Mouse (Mus musculus): ENCODE results near the gene Gzmf. TPM values are rescaled to one million over a fixed set of nuclear protein-coding genes. Genes with fewer than 3 reads are reported as not detected.
"Not testable (repeated sequence)": the region's sequence is repeated elsewhere in the genome, so short reads cannot be mapped to it uniquely, and the experiment has no call there.

The Gzmf gene
- polyA plus RNA-seq (2015; fragmentation: Nextera tagmentation; extraction: Ambion mirVana) = not detected in 2 replicates

DNA sequence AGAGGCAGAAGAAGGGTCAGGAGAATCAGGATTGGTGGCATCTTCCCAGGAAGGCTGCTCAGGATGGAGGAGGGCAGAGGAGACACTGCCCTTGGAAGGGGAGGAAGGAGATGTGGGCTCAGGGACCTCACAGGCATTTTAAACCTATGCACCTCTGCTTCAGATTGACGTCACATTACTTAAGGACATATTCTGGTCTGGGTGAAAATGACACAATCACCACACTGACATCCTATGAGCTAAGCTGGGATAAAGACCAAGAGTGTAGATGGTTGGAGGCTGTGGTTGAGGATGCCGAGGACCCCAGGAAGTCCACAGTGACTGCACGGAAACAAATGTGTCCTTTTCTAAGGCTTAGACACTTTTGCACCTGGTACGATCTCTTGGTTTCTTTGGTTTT lies at the start of gene Gzmf:
TSS of gene Gzmf (minus strand) at position 101 of the 400 bp plus-strand sequence.
- no peak for ATAC-seq (ENCODE audit: low FRiP score)
- Histone ChIP-seq H3K4me1 (replicated peaks) (no peaks in the 10 kb centered on the region), H3K4me3 (no peak within 1 kb of the TSS)

DNA sequence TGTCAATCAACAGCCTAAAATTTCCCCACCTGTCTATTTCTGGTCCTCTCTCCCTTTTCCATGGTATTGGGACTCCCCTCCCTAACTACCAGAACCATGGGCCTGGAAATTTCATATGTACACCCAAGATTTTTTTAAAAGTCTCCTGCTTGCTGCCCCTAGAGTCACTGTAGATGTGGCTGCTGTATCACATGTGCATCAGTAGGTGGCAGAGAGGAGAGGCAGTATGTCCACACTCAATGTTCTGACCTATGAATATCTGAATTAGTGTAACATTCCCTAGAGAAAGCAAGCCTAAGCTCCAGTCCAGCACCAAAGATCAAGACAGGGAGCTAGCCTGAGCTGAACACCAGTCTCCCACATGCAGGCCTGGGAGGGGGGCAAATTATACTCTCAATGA lies 29.2 kb upstream of the Gzmf start:
- no peaks in the 10 kb centered on the region for H3K36me3 ChIP-seq
- ATAC-seq (ENCODE audit: low FRiP score) = no peak
- no peaks in the 10 kb centered on the region for H3K27me3 ChIP-seq

More for the DNA sequence above, at the start of gene Gzmf:
- WGBS = 87% methylated on average over 4 of the region's 4 CpGs
- no peak within 1 kb of the TSS for H3K4me2 ChIP-seq
- H3K9ac ChIP-seq = no peak within 1 kb of the TSS
- no peaks in the 10 kb centered on the region for H3K36me3 ChIP-seq
- no peak within 1 kb of the TSS for H3K27ac ChIP-seq
- H3K9me3 ChIP-seq = no peaks in the 10 kb centered on the region
- no peaks in the 10 kb centered on the region for H3K27me3 ChIP-seq

DNA sequence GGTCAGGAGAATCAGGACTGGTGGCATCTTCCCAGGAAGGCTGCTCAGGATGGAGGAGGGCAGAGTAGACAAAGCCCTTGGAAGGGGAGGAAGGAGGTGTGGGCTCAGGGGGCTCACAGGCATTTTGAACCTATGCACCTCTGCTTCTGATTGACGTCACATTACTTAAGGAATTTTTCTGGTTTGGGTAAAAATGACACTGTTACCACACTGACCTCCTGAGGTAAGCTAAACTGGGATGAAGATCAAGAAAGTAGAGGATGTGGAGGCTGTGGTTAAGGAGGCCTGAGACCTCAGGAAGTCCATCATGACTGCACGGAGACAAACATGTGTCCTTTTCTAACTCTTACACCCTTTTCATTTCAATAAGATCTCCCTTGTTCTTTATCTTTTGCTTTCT lies 23.3 kb upstream of the Gzmf start, which contains the start of gene Gzmc:
TSS of gene Gzmc (minus strand) at position 101 of the 400 bp plus-strand sequence.
- 91% methylated on average over 2 of the region's 2 CpGs for WGBS
- Histone ChIP-seq H3K9me3 (no peaks in the 10 kb centered on the region), H3K27me3 (no peaks in the 10 kb centered on the region), H3K36me3 (no peaks in the 10 kb centered on the region), H3K27ac (no peak within 1 kb of the TSS), H3K4me3 (no peak within 1 kb of the TSS), H3K9ac (no peak within 1 kb of the TSS), H3K4me1 (replicated peaks) (no peaks in the 10 kb centered on the region), H3K4me2 (no peak within 1 kb of the TSS)
- ATAC-seq (ENCODE audit: low FRiP score) = no peak

More for the DNA sequence above, 29.2 kb upstream of the Gzmf start:
- Histone ChIP-seq H3K27ac (no peak overlapping the region), H3K4me1 (replicated peaks) (no peaks in the 10 kb centered on the region), H3K9ac (no peak overlapping the region), H3K4me2 (no peak overlapping the region), H3K9me3 (no peaks in the 10 kb centered on the region), H3K4me3 (no peak overlapping the region)

DNA sequence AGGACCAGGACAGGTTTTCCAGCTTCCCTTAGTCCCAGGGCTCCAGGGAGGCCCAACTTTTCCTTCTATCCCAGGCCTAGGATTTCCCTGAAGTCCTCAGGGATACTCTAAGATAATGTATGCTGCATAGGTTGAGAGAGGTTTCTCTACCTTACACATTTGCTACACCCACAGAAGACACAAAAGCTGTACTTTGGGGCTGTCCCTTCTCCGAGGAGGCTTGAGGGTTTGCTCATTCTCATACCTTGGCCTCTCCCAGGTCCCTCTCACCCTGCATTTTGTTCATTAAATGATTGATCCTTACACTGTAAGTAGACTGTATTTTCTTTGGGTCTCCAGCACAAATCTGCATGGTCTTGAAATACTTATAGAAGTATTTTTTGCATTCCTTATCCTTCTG lies 5.6 kb downstream of the Gzmf start:
- Histone ChIP-seq H3K4me1 (replicated peaks) (no peaks in the 10 kb centered on the region), H3K4me3 (no peak overlapping the region), H3K9me3 (no peaks in the 10 kb centered on the region), H3K27me3 (no peaks in the 10 kb centered on the region), H3K4me2 (no peak overlapping the region), H3K9ac (no peak overlapping the region), H3K36me3 (no peaks in the 10 kb centered on the region), H3K27ac (no peak overlapping the region)
- ATAC-seq (ENCODE audit: low FRiP score) = no peak
- WGBS = 77% methylated on average over 1 of the region's 1 CpGs

DNA sequence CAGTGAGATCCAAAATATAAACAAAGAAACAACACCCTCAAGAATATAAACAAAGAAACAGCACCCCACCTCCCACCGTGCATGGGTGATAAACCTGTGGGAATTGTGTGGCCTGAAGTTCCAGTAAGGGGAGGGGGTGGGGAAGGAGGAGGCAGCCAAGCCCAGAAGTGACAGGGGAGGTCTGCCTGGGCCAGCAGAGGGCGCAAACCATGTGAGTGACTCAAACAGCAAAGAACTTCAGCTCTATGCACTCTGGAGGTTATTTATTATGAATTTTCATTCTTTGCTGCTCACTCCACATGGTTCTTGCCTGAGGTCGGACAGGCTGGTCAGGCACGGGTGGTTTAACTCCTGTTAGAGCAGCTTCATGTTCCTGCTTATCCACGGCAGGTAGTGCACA lies 6.2 kb downstream of the Gzmf start:
- H3K4me3 ChIP-seq; H3K27ac ChIP-seq; H3K27me3 ChIP-seq; H3K9ac ChIP-seq; H3K4me2 ChIP-seq; ATAC-seq (ENCODE audit: low FRiP score); H3K4me1 ChIP-seq (replicated peaks); H3K36me3 ChIP-seq; H3K9me3 ChIP-seq: not testable (repeated sequence)
- 45% methylated on average over 5 of the region's 5 CpGs for WGBS

DNA sequence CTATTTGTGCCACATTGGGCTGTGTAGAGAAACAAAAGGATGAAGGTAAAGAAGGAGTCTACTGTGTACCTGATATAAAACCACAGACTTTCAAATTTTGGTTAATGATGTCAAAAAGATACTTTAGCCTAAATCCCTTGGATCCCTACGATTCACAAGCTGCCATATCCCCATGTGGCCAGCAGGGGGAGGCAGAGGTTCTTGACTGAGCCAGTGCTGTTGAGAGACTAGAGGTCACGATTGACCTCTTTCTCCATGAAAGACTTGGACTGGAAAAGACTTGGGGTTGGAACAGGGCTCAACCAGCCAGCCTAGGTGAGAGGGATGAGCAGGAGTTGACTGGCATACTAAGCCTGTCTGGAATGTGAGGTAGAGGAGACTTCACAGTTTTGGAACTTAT lies 7.2 kb downstream of the Gzmf start:
- H3K4me2 ChIP-seq = no peak overlapping the region
- H3K4me3 ChIP-seq = no peak overlapping the region
- no peaks in the 10 kb centered on the region for H3K9me3 ChIP-seq
- no peak for ATAC-seq (ENCODE audit: low FRiP score)
- H3K36me3 ChIP-seq = no peaks in the 10 kb centered on the region
- no peak overlapping the region for H3K9ac ChIP-seq
- WGBS = 14% methylated on average over 2 of the region's 2 CpGs
- H3K27ac ChIP-seq = no peak overlapping the region
- H3K27me3 ChIP-seq = no peaks in the 10 kb centered on the region
- H3K4me1 ChIP-seq (replicated peaks) = no peaks in the 10 kb centered on the region

DNA sequence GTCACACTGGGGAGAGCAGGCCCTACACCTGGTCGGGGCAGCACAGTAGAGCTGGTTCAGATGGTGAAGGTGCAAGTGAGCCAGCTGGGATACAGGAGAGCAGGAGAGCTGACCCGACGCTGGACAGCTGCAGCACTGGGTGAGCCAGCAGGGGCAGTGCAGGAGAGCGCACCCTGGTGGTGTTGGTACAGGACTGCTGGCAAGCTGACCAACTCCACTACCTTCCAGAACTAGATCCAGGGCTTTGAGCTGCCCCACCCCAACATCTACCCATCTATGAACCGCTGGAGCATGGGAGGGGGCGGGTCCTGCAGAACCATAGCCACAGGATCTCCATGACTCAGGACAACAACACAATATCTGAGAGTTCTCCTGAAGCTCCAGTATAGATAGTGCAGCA lies 24.3 kb downstream of the Gzmf start:
- no peaks in the 10 kb centered on the region for H3K36me3 ChIP-seq
- WGBS = 69% methylated on average over 6 of the region's 6 CpGs
- H3K27ac ChIP-seq = no peak overlapping the region
- H3K4me1 ChIP-seq (replicated peaks) = no peaks in the 10 kb centered on the region
- no peaks in the 10 kb centered on the region for H3K9me3 ChIP-seq
- no peak overlapping the region for H3K4me3 ChIP-seq
- no peaks in the 10 kb centered on the region for H3K27me3 ChIP-seq
- no peak overlapping the region for H3K9ac ChIP-seq
- no peak for ATAC-seq (ENCODE audit: low FRiP score)
- H3K4me2 ChIP-seq = no peak overlapping the region

DNA sequence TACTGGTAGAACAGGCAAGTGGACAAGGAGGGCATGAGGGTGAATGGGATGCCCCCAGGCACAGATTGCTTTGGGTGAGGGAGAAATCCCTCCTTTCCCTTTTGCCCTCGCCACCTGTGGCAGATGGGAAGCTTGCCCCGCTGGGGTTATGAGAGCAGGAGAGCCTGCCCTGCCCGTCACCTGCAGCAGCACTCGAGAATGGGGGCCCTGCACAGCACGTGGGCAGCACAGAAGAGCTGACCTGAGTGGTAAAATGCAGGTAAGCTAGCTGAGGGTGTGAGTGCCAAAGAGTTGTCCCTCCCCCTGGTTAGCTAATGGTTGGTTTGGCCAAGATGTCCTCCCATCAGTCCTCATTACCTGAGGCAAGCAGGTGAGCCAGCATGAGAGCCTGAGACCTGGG lies 24.7 kb downstream of the Gzmf start:
- 75% methylated on average over 5 of the region's 5 CpGs for WGBS
- Histone ChIP-seq H3K27ac (no peak overlapping the region), H3K27me3 (no peaks in the 10 kb centered on the region), H3K9ac (no peak overlapping the region), H3K4me1 (replicated peaks) (no peaks in the 10 kb centered on the region), H3K36me3 (no peaks in the 10 kb centered on the region), H3K4me2 (no peak overlapping the region), H3K4me3 (no peak overlapping the region), H3K9me3 (no peaks in the 10 kb centered on the region)
- ATAC-seq (ENCODE audit: low FRiP score) = no peak

DNA sequence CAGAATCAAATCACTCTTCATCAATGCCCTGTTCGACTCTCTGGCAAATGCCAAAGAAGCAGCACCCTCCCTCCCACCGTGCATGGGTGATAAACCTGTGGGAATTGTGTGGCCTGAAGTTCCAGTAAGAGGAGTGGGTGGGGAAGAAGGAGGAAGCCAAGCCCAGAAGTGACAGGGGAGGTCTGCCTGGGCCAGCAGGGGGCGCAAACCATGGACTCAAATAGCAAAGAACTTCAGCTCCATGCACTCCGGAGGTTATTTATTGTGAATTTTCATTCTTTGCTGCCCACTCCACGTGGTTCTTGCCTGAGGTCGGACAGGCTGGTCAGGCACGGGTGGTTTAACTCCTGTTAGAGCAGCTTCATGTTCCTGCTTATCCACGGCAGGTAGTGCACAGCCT lies 33.6 kb downstream of the Gzmf start:
- not testable (repeated sequence) for ATAC-seq (ENCODE audit: low FRiP score); H3K27me3 ChIP-seq
- 25% methylated on average over 8 of the region's 8 CpGs for WGBS

DNA sequence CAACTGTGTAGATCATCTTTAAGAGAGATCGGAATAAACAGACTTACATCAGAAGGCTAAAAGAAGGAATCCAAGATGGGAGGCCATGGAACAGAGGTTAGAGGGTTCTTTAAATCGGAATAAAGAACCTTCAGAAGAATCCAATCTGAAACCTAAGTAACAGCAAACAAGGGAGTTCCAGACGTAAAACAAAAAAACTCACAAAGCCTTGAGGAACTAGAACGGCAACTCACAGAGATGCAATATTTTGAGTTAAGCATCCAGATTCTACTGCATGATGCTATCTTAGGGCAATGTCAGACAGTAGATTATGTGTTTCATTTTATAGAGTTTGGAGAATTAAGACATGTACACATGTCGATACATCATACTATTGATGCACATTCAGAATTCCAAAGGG lies 36.7 kb downstream of the Gzmf start, which contains the start of gene Gzmn:
TSS of gene Gzmn (minus strand) at position 101 of the 400 bp plus-strand sequence.
- Histone ChIP-seq H3K9ac (no peak within 1 kb of the TSS), H3K4me1 (replicated peaks) (no peaks in the 10 kb centered on the region), H3K27me3 (no peaks in the 10 kb centered on the region), H3K4me2 (no peak within 1 kb of the TSS), H3K4me3 (no peak within 1 kb of the TSS), H3K9me3 (no peaks in the 10 kb centered on the region), H3K27ac (no peak within 1 kb of the TSS), H3K36me3 (no peaks in the 10 kb centered on the region)
- no peak for ATAC-seq (ENCODE audit: low FRiP score)
- 91% methylated on average over 5 of the region's 5 CpGs for WGBS

More for the DNA sequence above, 33.6 kb downstream of the Gzmf start:
- not testable (repeated sequence) for H3K4me1 ChIP-seq (replicated peaks); H3K9me3 ChIP-seq; H3K36me3 ChIP-seq; H3K4me2 ChIP-seq; H3K9ac ChIP-seq; H3K27ac ChIP-seq; H3K4me3 ChIP-seq

DNA sequence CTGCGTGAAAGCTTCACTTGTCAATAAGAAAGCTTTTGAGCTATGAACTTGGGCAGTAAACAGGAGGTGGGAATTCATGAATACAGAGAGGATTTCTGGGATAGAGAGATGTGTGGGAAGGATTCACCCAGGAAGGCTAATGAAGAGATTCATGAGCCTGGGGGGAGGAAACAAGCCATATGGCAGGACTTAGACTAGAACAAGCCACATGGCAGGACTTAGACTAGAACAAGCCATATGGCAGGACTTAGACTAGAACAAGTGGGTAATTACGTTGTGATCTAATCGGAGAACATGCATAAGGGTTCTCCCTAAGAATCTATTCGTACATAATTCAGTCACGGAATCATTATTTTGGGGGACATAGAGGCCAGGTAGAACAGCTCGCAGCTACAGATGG lies 37.8 kb downstream of the Gzmf start:
- no peak for ATAC-seq (ENCODE audit: low FRiP score)
- Histone ChIP-seq H3K4me2 (no peak overlapping the region), H3K27me3 (no peaks in the 10 kb centered on the region), H3K4me3 (no peak overlapping the region), H3K27ac (no peak overlapping the region), H3K36me3 (no peaks in the 10 kb centered on the region), H3K4me1 (replicated peaks) (no peaks in the 10 kb centered on the region), H3K9me3 (no peaks in the 10 kb centered on the region), H3K9ac (no peak overlapping the region)
- WGBS = 96% methylated on average over 6 of the region's 6 CpGs

DNA sequence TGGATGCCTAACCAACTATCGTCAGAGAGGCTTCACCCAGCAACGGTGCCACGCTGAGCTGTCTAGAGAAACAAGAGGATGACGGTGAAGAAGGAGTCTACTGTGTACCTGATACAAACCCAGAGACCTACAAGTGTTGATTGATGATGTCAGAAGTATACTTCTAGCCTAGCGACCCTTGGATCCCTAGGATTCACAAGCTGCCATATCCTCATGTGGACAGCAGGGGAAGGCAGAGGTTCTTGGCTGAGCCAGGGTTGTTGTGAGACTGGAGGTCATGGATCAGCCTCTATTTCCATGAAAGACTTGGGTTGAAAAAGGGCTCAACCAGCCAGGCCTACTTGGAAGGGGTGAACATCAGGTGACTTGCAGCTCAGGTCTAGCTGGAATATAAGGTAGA lies 38.5 kb downstream of the Gzmf start:
- no peak overlapping the region for H3K9ac ChIP-seq
- no peaks in the 10 kb centered on the region for H3K27me3 ChIP-seq
- H3K9me3 ChIP-seq = no peaks in the 10 kb centered on the region
- no peak overlapping the region for H3K4me3 ChIP-seq
- no peak for ATAC-seq (ENCODE audit: low FRiP score)
- no peaks in the 10 kb centered on the region for H3K36me3 ChIP-seq
- H3K27ac ChIP-seq = no peak overlapping the region
- WGBS = 90% methylated on average over 5 of the region's 5 CpGs
- no peaks in the 10 kb centered on the region for H3K4me1 ChIP-seq (replicated peaks)
- no peak overlapping the region for H3K4me2 ChIP-seq

DNA sequence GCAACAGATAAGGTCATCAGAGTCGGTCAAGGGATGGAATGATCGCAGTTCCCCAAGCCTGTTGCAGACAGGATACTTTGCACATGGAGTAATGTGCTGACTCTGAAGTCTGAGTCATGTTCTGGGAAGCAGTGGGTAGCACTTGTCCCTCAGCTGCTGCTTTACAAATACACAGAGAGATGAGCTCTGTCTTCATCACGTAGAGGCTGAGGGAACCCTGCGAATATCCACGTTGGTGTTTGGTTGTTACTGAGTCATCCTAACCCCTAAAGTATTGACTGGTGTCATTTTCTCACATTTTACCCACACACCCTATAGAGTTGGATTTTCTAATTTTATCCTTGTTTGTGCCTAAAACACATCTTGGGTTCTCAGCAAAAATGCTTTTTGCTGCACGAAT lies 43.2 kb downstream of the Gzmf start:
- ATAC-seq (ENCODE audit: low FRiP score) = no peak
- Histone ChIP-seq H3K4me1 (replicated peaks) (no peaks in the 10 kb centered on the region), H3K27ac (no peak overlapping the region), H3K9ac (no peak overlapping the region), H3K9me3 (no peaks in the 10 kb centered on the region), H3K27me3 (no peaks in the 10 kb centered on the region), H3K4me2 (no peak overlapping the region), H3K36me3 (no peaks in the 10 kb centered on the region), H3K4me3 (no peak overlapping the region)
- WGBS = 89% methylated on average over 6 of the region's 6 CpGs

DNA sequence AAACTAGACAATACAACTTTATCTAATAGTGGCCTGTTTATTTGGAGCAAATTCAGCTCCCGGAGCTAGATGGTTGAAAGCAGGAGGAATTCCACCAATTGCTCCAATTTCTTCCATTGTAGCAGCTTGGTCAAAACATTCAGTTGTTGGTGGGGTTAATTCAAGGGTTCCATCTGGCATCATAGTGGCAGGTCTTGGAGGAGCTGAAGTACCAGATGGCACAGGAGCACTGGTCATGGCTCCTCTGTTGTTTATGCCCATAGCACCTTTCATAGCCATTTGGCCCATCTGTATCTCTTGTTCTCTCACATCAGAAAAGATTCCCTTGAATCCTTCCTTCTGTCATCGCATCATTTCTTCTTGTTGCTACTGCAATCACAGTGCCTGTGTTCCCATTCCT lies 49.1 kb downstream of the Gzmf start:
- ATAC-seq (ENCODE audit: low FRiP score) = no peak
- Histone ChIP-seq H3K27ac (no peak overlapping the region), H3K4me3 (no peak overlapping the region), H3K27me3 (no peaks in the 10 kb centered on the region), H3K36me3 (no peaks in the 10 kb centered on the region), H3K4me1 (replicated peaks) (no peaks in the 10 kb centered on the region), H3K4me2 (no peak overlapping the region), H3K9me3 (no peaks in the 10 kb centered on the region), H3K9ac (no peak overlapping the region)
- 88% methylated on average over 2 of the region's 2 CpGs for WGBS
